Mouse (Mus musculus): ENCODE results near the gene Mks1.

- TF ChIP-seq POLR2A (IDR thresholded peaks at IDR 0.05; ENCODE audit: borderline replicate concordance, extremely low read depth, low read depth, low read length), result no peak
- no peak for TF ChIP-seq CTCF (IDR thresholded peaks at IDR 0.05; ENCODE audit: insufficient read depth, low read length)
Measured at GRCm38 (mm10) chr11:87821502-87821901, 31.5 kb upstream of the Mks1 start.
